Mouse (Mus musculus): ENCODE measurements around the gene Snx33. TPM values are rescaled to one million over a fixed set of nuclear protein-coding genes. Genes with fewer than 3 reads are reported as not detected.

Snx33 gene
- polyA plus RNA-seq, 1 experiment from 2014 or later: 5.6 TPM

- Histone ChIP-seq H3K27me3 (replicated peaks) (0 out of 2 replicates have a peak, but pooled peaks cover 3% of the 10 kb centered on the region), H3K4me1 (peaks cover 4% of the 10 kb centered on the region; the same call in 1 of the 2 replicates), H3K9ac (no peak overlapping the region), H3K27ac (no peak overlapping the region), H3K4me3 (no peak overlapping the region), H3K36me3 (no peaks in the 10 kb centered on the region; the same call in 1 of the 2 replicates), H3K9me3 (no peaks in the 10 kb centered on the region), H3K4me2 (replicated peaks) (no peak overlapping the region)
- ATAC-seq (ENCODE audit: low FRiP score, low read depth): no peak
- 61% methylated on average over 13 of the region's 13 CpGs for WGBS
Observed at GRCm38 (mm10) chr9:56886113-56886512, 42.1 kb downstream of the Snx33 start.

GRCm38 (mm10) chr9:56884328-56884727 lies 43.8 kb downstream of the Snx33 start:
- no peak overlapping the region for H3K27ac ChIP-seq
- no peaks in the 10 kb centered on the region for H3K4me1 ChIP-seq
- H3K9me3 ChIP-seq: no peaks in the 10 kb centered on the region
- no peak overlapping the region for H3K4me2 ChIP-seq (replicated peaks)
- no peak for ATAC-seq (ENCODE audit: low FRiP score, low read depth)
- 84% methylated on average over 4 of the region's 4 CpGs for WGBS
- H3K4me3 ChIP-seq: no peak overlapping the region
- no peaks in the 10 kb centered on the region; the same call in 1 of the 2 replicates for H3K36me3 ChIP-seq
- no peak overlapping the region for H3K9ac ChIP-seq
- H3K27me3 ChIP-seq (replicated peaks): no peaks in the 10 kb centered on the region

GRCm38 (mm10) chr9:56883470-56883869 lies 44.7 kb downstream of the Snx33 start:
- no peaks in the 10 kb centered on the region for H3K27me3 ChIP-seq (replicated peaks)
- no peak overlapping the region for H3K27ac ChIP-seq
- no peak overlapping the region for H3K4me3 ChIP-seq
- 81% methylated on average over 7 of the region's 7 CpGs for WGBS
- H3K4me1 ChIP-seq: no peaks in the 10 kb centered on the region
- H3K9ac ChIP-seq: no peak overlapping the region
- H3K36me3 ChIP-seq: no peaks in the 10 kb centered on the region; the same call in 1 of the 2 replicates
- no peak for ATAC-seq (ENCODE audit: low FRiP score, low read depth)
- no peak overlapping the region for H3K4me2 ChIP-seq (replicated peaks)
- no peaks in the 10 kb centered on the region for H3K9me3 ChIP-seq

GRCm38 (mm10) chr9:56882818-56883217 lies 45.4 kb downstream of the Snx33 start:
- WGBS: 65% methylated on average over 12 of the region's 12 CpGs

GRCm38 (mm10) chr9:56882283-56882682 lies 45.9 kb downstream of the Snx33 start:
- no peaks in the 10 kb centered on the region for H3K4me1 ChIP-seq
- no peaks in the 10 kb centered on the region; the same call in 1 of the 2 replicates for H3K36me3 ChIP-seq
- no peak overlapping the region for H3K4me3 ChIP-seq
- H3K27me3 ChIP-seq (replicated peaks): no peaks in the 10 kb centered on the region
- WGBS: 64% methylated on average over 4 of the region's 4 CpGs
- H3K4me2 ChIP-seq (replicated peaks): no peak overlapping the region
- no peak overlapping the region for H3K9ac ChIP-seq
- ATAC-seq (ENCODE audit: low FRiP score, low read depth): no peak
- H3K27ac ChIP-seq: no peak overlapping the region
- no peaks in the 10 kb centered on the region for H3K9me3 ChIP-seq

More at GRCm38 (mm10) chr9:56882818-56883217, 45.4 kb downstream of the Snx33 start:
- Histone ChIP-seq H3K4me2 (replicated peaks) (no peak overlapping the region), H3K9me3 (no peaks in the 10 kb centered on the region), H3K4me3 (no peak overlapping the region), H3K27ac (no peak overlapping the region), H3K36me3 (no peaks in the 10 kb centered on the region; the same call in 1 of the 2 replicates), H3K4me1 (no peaks in the 10 kb centered on the region), H3K27me3 (replicated peaks) (no peaks in the 10 kb centered on the region), H3K9ac (no peak overlapping the region)
- ATAC-seq (ENCODE audit: low FRiP score, low read depth): no peak

- WGBS: 76% methylated on average over 3 of the region's 3 CpGs
- H3K27ac ChIP-seq: no peak overlapping the region
- no peak overlapping the region for H3K4me2 ChIP-seq (replicated peaks)
- no peak overlapping the region for H3K4me3 ChIP-seq
- no peaks in the 10 kb centered on the region for H3K27me3 ChIP-seq (replicated peaks)
- H3K9ac ChIP-seq: no peak overlapping the region
- no peaks in the 10 kb centered on the region for H3K9me3 ChIP-seq
- no peak for ATAC-seq (ENCODE audit: low FRiP score, low read depth)
- H3K36me3 ChIP-seq: no peaks in the 10 kb centered on the region; the same call in 1 of the 2 replicates
- H3K4me1 ChIP-seq: peaks cover 4% of the 10 kb centered on the region
Observed at GRCm38 (mm10) chr9:56881539-56882082, 46.6 kb downstream of the Snx33 start.

- WGBS: 55% methylated on average over 9 of the region's 9 CpGs
- Histone ChIP-seq H3K36me3 (no peaks in the 10 kb centered on the region), H3K4me2 (replicated peaks) (no peak overlapping the region), H3K9ac (no peak overlapping the region), H3K27me3 (replicated peaks) (no peaks in the 10 kb centered on the region), H3K27ac (no peak overlapping the region), H3K4me1 (peaks cover 8% of the 10 kb centered on the region), H3K4me3 (no peak overlapping the region), H3K9me3 (no peaks in the 10 kb centered on the region)
- no peak for ATAC-seq (ENCODE audit: low FRiP score, low read depth)
Observed at GRCm38 (mm10) chr9:56880790-56881189, 47.4 kb downstream of the Snx33 start.

- Histone ChIP-seq H3K9ac (no peak overlapping the region), H3K27me3 (replicated peaks) (no peaks in the 10 kb centered on the region), H3K9me3 (no peaks in the 10 kb centered on the region), H3K4me2 (replicated peaks) (no peak overlapping the region), H3K4me1 (peaks cover 8% of the 10 kb centered on the region), H3K36me3 (no peaks in the 10 kb centered on the region), H3K27ac (no peak overlapping the region), H3K4me3 (no peak overlapping the region)
- WGBS: 79% methylated on average over 5 of the region's 5 CpGs
- ATAC-seq (ENCODE audit: low FRiP score, low read depth): no peak
Observed at GRCm38 (mm10) chr9:56877284-56877683, 50.9 kb downstream of the Snx33 start.

GRCm38 (mm10) chr9:56876784-56877183 lies 51.4 kb downstream of the Snx33 start:
- Histone ChIP-seq H3K36me3 (no peaks in the 10 kb centered on the region), H3K4me1 (peaks cover 8% of the 10 kb centered on the region), H3K4me3 (no peak overlapping the region), H3K4me2 (replicated peaks) (no peak overlapping the region), H3K9me3 (no peaks in the 10 kb centered on the region), H3K27me3 (replicated peaks) (no peaks in the 10 kb centered on the region), H3K27ac (no peak overlapping the region), H3K9ac (no peak overlapping the region)
- no peak for ATAC-seq (ENCODE audit: low FRiP score, low read depth)
- WGBS: 50% methylated on average over 9 of the region's 9 CpGs

- Histone ChIP-seq H3K4me2 (replicated peaks) (no peak overlapping the region), H3K9ac (no peak overlapping the region)
- 73% methylated on average over 1 of the region's 1 CpGs for WGBS
Observed at GRCm38 (mm10) chr9:56873097-56873496, 55.1 kb downstream of the Snx33 start.

GRCm38 (mm10) chr9:56872105-56872903 lies 55.9 kb downstream of the Snx33 start:
- Histone ChIP-seq H3K4me3 (no peak overlapping the region), H3K27ac (no peak overlapping the region), H3K4me1 (peaks cover 25% of the 10 kb centered on the region), H3K36me3 (no peaks in the 10 kb centered on the region), H3K9ac (no peak overlapping the region), H3K4me2 (replicated peaks) (no peak overlapping the region), H3K9me3 (no peaks in the 10 kb centered on the region), H3K27me3 (replicated peaks) (no peaks in the 10 kb centered on the region)
- no peak for ATAC-seq (ENCODE audit: low FRiP score, low read depth)
- WGBS: 82% methylated on average over 5 of the region's 5 CpGs

More at GRCm38 (mm10) chr9:56873097-56873496, 55.1 kb downstream of the Snx33 start:
- Histone ChIP-seq H3K27ac (no peak overlapping the region), H3K4me1 (peaks cover 21% of the 10 kb centered on the region), H3K9me3 (no peaks in the 10 kb centered on the region), H3K4me3 (no peak overlapping the region), H3K27me3 (replicated peaks) (no peaks in the 10 kb centered on the region), H3K36me3 (no peaks in the 10 kb centered on the region)
- no peak for ATAC-seq (ENCODE audit: low FRiP score, low read depth)

- Histone ChIP-seq H3K9ac (no peak overlapping the region), H3K9me3 (no peaks in the 10 kb centered on the region), H3K4me2 (replicated peaks) (no peak overlapping the region), H3K27ac (no peak overlapping the region), H3K36me3 (no peaks in the 10 kb centered on the region), H3K27me3 (replicated peaks) (no peaks in the 10 kb centered on the region), H3K4me3 (no peak overlapping the region), H3K4me1 (peaks cover 16% of the 10 kb centered on the region)
- no peak for ATAC-seq (ENCODE audit: low FRiP score, low read depth)
- WGBS: 35% methylated on average over 5 of the region's 5 CpGs
Observed at GRCm38 (mm10) chr9:56871191-56871590, 57.0 kb downstream of the Snx33 start.

All from neural tube, embryonic 12.5 days (tissue).